Mouse (Mus musculus) hindbrain, embryonic 11.5 days (tissue): Measurements from ENCODE around the gene Ugt1a1. TPM values are rescaled to one million over a fixed set of nuclear protein-coding genes. Genes with fewer than 3 reads are reported as not detected.
A peak's percentile ranks its signal among the peaks of the same experiment; 100 is the strongest.
"Not testable (repeated sequence)": the region's sequence is repeated elsewhere in the genome, so short reads cannot be mapped to it uniquely, and the experiment has no call there.

Experiments
- ATAC-seq: fragments of 200-750 bp; cut with Nextera tagmentation; 2 replicates; pipeline ENCODE4 v1.8.0; 2017; ENCODE audit warnings: mild to moderate bottlenecking, moderate TSS enrichment, moderate library complexity; ENCODE audit not compliant: low FRiP score
- DNase-seq: peaks from one replicate; pipeline ENCODE4 v3.0.0-alpha.2; 2015; ENCODE audit warnings: low spot score
- H3K27ac ChIP-seq: fragments of 300-500 bp; sonication (generic); 2 replicates; pipeline ENCODE4 v1.5.1; 2014; ENCODE audit warnings: mild to moderate bottlenecking, low read depth, low read length
- H3K27me3 ChIP-seq: fragments of 300-500 bp; sonication (generic); 2 replicates; pipeline ENCODE4 v1.6.1; 2014; ENCODE audit warnings: mild to moderate bottlenecking, low read length, moderate library complexity, mixed read lengths; ENCODE audit not compliant: control insufficient read depth, insufficient read depth
- H3K36me3 ChIP-seq: fragments of 300-500 bp; sonication (generic); 2 replicates; pipeline ENCODE4 v1.6.1; 2014; ENCODE audit warnings: mild to moderate bottlenecking, low read length, moderate library complexity, mixed read lengths; ENCODE audit not compliant: control insufficient read depth, insufficient read depth
- H3K4me1 ChIP-seq: fragments of 300-500 bp; sonication (generic); replicated peaks from 2 replicates; pipeline ENCODE4 v1.6.1; 2014; ENCODE audit warnings: low read length, mixed read lengths; ENCODE audit not compliant: control insufficient read depth, insufficient read depth
- H3K4me2 ChIP-seq: fragments of 300-500 bp; sonication (generic); replicated peaks from 2 replicates; pipeline ENCODE4 v1.6.1; 2014; ENCODE audit warnings: mild to moderate bottlenecking, low read depth, low read length
- H3K4me3 ChIP-seq: fragments of 300-500 bp; sonication (generic); 2 replicates; pipeline ENCODE4 v1.5.1; 2014; ENCODE audit warnings: low read depth, low read length
- H3K9ac ChIP-seq: fragments of 300-500 bp; sonication (generic); 2 replicates; pipeline ENCODE4 v1.6.1; 2014; ENCODE audit warnings: low read depth, low read length
- H3K9me3 ChIP-seq: fragments of 300-500 bp; sonication (generic); 2 replicates; pipeline ENCODE4 v1.6.1; 2016; ENCODE audit warnings: low read length; ENCODE audit not compliant: control insufficient read depth
- WGBS: fragments of 180-500 bp; shearing (Covaris S2); extraction: QIAGEN DNeasy Blood & Tissue Kit; methylation state at CpG from one replicate; pipeline ENCODE4 v1.1.7; 2014; 5-methylcytosine and 5-hydroxymethylcytosine counted together
- polyA plus RNA-seq: library from polyadenylated mRNA; unstranded; fragments of >200 nt; fragmentation: Nextera tagmentation; extraction: Ambion mirVana; gene quantifications from 2 replicates; pipeline ENCODE4 v1.2.1, GENCODE M21; 2014

The Ugt1a1 gene
- polyA plus RNA-seq = not detected in 2 replicates

DNA sequence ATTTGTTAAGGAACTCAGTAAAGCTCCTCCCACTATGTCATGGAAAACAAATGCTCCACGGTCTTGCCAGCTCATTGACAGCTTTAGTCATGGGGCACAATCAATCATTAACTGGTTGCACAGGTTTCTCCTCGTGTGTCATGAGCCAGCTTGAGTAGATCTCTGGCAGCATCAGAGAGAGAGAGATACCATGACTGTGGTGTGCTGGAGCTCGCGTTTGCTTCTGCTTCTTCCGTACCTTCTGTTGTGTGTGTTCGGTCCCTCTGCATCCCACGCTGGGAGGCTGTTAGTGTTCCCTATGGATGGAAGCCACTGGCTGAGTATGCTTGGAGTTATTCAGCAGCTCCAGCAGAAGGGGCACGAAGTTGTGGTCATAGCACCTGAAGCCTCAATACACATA, at the start of gene Ugt1a1:
Gene Ugt1a1, plus strand, starts transcription at position 148 of the 400 bp plus-strand sequence.
- Histone ChIP-seq H3K27ac (no peak within 1 kb of the TSS), H3K4me1 (no peaks in the 10 kb centered on the region), H3K9ac (no peak within 1 kb of the TSS), H3K9me3 (peaks cover 51% of the 10 kb centered on the region), H3K4me2 (no peak within 1 kb of the TSS), H3K36me3 (no peaks in the 10 kb centered on the region), H3K27me3 (no peaks in the 10 kb centered on the region), H3K4me3 (no peak within 1 kb of the TSS)
- ATAC-seq = no peak
- peak; percentile 9 for DNase-seq
- WGBS = 69% methylated on average over 8 of the region's 8 CpGs

- Histone ChIP-seq H3K9ac (no peak within 1 kb of the TSS), H3K27ac (no peak within 1 kb of the TSS), H3K4me3 (no peak within 1 kb of the TSS), H3K4me2 (no peak within 1 kb of the TSS), H3K27me3 (no peaks in the 10 kb centered on the region), H3K4me1 (no peaks in the 10 kb centered on the region), H3K36me3 (no peaks in the 10 kb centered on the region), H3K9me3 (no peaks in the 10 kb centered on the region)
- 78% methylated on average over 5 of the region's 5 CpGs for WGBS
- no peak for DNase-seq
- ATAC-seq = no peak
Observed at GRCm38 (mm10) chr1:88165711-88166110, 46.0 kb upstream of the Ugt1a1 start, which contains the start of gene Ugt1a5. Gene Ugt1a5, plus strand, starts transcription at chr1:88166012.

DNA sequence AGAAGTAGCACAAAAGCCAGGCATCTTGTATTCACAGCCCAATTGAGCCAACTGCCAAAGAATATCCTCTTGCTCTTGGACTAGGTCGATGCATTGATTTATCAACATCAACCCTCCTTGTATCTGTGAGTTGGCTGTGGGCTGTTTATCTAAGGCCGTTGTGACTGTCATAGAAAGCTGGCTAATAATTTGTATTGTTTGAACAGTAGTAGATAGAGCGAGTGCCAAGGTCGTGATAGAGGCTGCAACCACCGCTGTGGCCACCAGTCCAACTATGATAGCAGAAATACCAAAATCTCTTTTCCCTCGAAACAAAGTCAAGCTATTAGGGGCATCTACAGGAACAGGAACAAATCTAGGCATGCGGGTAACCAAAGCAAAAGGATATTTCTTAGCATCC, 39.6 kb upstream of the Ugt1a1 start:
- H3K4me3 ChIP-seq, DNase-seq, H3K27ac ChIP-seq, H3K9me3 ChIP-seq, ATAC-seq, H3K4me1 ChIP-seq, H3K27me3 ChIP-seq, H3K36me3 ChIP-seq, H3K4me2 ChIP-seq, H3K9ac ChIP-seq: not testable (repeated sequence)
- WGBS = 93% methylated on average over 5 of the region's 7 CpGs

- WGBS = 69% methylated on average over 1 of the region's 1 CpGs
- no peaks in the 10 kb centered on the region for H3K36me3 ChIP-seq
- no peak overlapping the region for H3K27ac ChIP-seq
- no peak for ATAC-seq
- H3K9ac ChIP-seq = no peak overlapping the region
- H3K4me3 ChIP-seq = no peak overlapping the region
- no peaks in the 10 kb centered on the region; the same call in 1 of the 2 replicates for H3K9me3 ChIP-seq
- H3K27me3 ChIP-seq = no peaks in the 10 kb centered on the region
- no peak for DNase-seq
- no peaks in the 10 kb centered on the region for H3K4me1 ChIP-seq
- no peak overlapping the region for H3K4me2 ChIP-seq
Observed at GRCm38 (mm10) chr1:88179657-88180056, 32.1 kb upstream of the Ugt1a1 start.

DNA sequence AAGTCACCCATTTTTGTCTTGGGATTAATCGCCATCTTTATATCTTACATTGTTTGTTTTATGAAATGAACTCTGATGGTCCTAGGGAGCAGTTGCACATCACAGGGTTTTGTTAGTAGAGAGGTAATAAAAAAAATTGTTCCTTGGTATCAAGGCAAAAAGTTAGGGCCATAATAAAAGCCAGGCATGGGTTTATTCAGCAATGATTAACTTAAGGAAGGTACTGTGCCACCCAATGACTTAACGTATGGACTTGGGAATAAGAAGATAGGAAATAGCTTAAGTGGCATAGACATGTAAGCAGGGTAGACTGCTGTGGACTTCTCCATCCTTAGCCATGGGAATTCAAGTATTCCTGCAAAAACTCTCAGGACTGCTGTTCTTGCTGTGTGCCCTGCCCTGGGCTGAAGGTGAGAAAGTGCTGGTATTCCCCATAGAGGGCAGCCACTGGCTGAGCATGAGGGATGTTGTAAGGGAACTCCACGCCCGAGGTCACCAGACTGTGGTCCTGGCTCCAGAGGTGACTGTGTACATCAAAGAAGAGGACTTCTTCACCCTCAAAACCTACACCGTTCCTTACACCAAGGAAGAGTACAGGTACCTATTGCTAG, 25.3 kb upstream of the Ugt1a1 start:
- H3K36me3 ChIP-seq = no peaks in the 10 kb centered on the region
- no peaks in the 10 kb centered on the region for H3K27me3 ChIP-seq
- DNase-seq (no peak), ATAC-seq (no peak)
- WGBS = 83% methylated on average over 5 of the region's 5 CpGs
- no peak overlapping the region for H3K9ac ChIP-seq
- no peaks in the 10 kb centered on the region for H3K9me3 ChIP-seq
- no peak overlapping the region for H3K27ac ChIP-seq
- H3K4me3 ChIP-seq = no peak overlapping the region
- H3K4me2 ChIP-seq = no peak overlapping the region
- no peaks in the 10 kb centered on the region for H3K4me1 ChIP-seq

DNA sequence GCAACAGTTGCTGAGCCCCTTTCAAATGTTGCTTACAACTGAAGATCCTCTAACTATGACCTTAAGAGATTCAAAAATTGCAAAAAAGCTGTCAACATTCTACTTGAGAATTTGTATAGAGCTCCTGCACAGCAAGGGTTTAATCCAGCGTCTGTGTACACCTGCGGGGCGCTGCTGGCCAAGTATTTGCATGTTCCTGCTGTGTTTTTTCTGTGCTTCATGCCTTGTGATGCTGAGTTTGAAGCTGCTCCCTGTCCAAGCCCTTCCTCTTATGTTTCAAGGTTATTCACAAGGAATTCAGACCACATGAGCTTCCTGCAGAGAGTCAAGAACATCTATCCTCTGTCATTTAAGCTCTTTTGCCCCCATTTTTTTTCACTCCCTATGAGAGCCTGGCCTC, 19.6 kb upstream of the Ugt1a1 start:
- Histone ChIP-seq H3K4me1 (no peaks in the 10 kb centered on the region), H3K4me2 (no peak overlapping the region), H3K9ac (no peak overlapping the region), H3K9me3 (no peaks in the 10 kb centered on the region), H3K27me3 (no peaks in the 10 kb centered on the region), H3K27ac (no peak overlapping the region), H3K4me3 (no peak overlapping the region), H3K36me3 (no peaks in the 10 kb centered on the region)
- DNase-seq (no peak), ATAC-seq (no peak)
- 67% methylated on average over 3 of the region's 3 CpGs for WGBS

DNA sequence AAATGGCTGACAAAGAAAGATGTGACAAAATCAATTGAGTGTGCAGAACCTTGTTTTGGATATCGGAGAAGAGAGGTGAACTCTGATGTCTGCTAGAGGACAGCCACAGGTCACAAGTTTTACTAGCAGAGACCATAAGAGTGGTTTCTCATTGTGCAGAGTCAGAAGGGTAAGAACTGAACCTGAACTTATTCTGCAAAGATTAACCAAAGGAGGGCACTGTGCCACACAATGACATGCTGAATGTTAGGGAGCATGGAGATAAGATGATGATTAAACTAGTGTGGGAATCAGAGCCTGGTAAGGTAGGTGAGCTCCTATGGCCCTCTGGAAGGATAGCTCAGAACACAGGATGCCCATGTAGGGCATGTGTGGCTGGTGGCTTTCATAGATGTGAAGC, 16.1 kb upstream of the Ugt1a1 start:
- no peaks in the 10 kb centered on the region for H3K27me3 ChIP-seq
- H3K9me3 ChIP-seq = no peaks in the 10 kb centered on the region
- H3K9ac ChIP-seq = no peak overlapping the region
- ATAC-seq (no peak), DNase-seq (no peak)
- H3K4me3 ChIP-seq = no peak overlapping the region
- H3K4me1 ChIP-seq = no peaks in the 10 kb centered on the region
- no peak overlapping the region for H3K4me2 ChIP-seq
- no peaks in the 10 kb centered on the region for H3K36me3 ChIP-seq
- H3K27ac ChIP-seq = no peak overlapping the region
- 79% methylated on average over 1 of the region's 1 CpGs for WGBS

- H3K9me3 ChIP-seq = no peaks in the 10 kb centered on the region
- no peaks in the 10 kb centered on the region for H3K4me1 ChIP-seq
- H3K27ac ChIP-seq = no peak overlapping the region
- H3K36me3 ChIP-seq = no peaks in the 10 kb centered on the region
- DNase-seq = no peak
- ATAC-seq = no peak
- WGBS = 76% methylated on average over 3 of the region's 3 CpGs
- H3K4me2 ChIP-seq = no peak overlapping the region
- H3K9ac ChIP-seq = no peak overlapping the region
- H3K27me3 ChIP-seq = no peaks in the 10 kb centered on the region
- H3K4me3 ChIP-seq = no peak overlapping the region
Observed at GRCm38 (mm10) chr1:88197443-88197842, 14.3 kb upstream of the Ugt1a1 start.

- H3K27ac ChIP-seq = no peak overlapping the region
- 72% methylated on average over 2 of the region's 2 CpGs for WGBS
Observed at GRCm38 (mm10) chr1:88199996-88200395, 11.8 kb upstream of the Ugt1a1 start.

More at GRCm38 (mm10) chr1:88199996-88200395, 11.8 kb upstream of the Ugt1a1 start:
- Histone ChIP-seq H3K27me3 (no peaks in the 10 kb centered on the region), H3K4me2 (no peak overlapping the region), H3K36me3 (no peaks in the 10 kb centered on the region), H3K9me3 (no peaks in the 10 kb centered on the region), H3K9ac (no peak overlapping the region), H3K4me3 (no peak overlapping the region), H3K4me1 (no peaks in the 10 kb centered on the region)
- ATAC-seq = no peak
- DNase-seq = no peak
